Mouse (Mus musculus): ENCODE measurements around the gene Art1. TPM values are rescaled to one million over a fixed set of nuclear protein-coding genes. Genes with fewer than 3 reads are reported as not detected.

The Art1 gene
- total RNA-seq, 1 experiment from 2014 or later, result 0.55 TPM

Other genes starting within 250 kb of the Art1 start
- not detected in 2 replicates for gene Folr2, start 244.5 kb upstream of the Art1 start, total RNA-seq (2017)
- gene Anapc15, start 238.0 kb upstream of the Art1 start, total RNA-seq (2017), result 51.8 and 69.3 TPM in 2 replicates
- not detected in 2 replicates for gene Folr1, start 231.0 kb upstream of the Art1 start, total RNA-seq (2017)
- gene Lamtor1, start 195.8 kb upstream of the Art1 start, total RNA-seq (2017), result 42.7 and 71.2 TPM in 2 replicates
- gene Tomt, start 195.4 kb upstream of the Art1 start, total RNA-seq (2017), result 0.13 and 0.84 TPM in 2 replicates
- gene Lrrc51, start 167.8 kb upstream of the Art1 start, total RNA-seq (2017), result 2.4 and 3.2 TPM in 2 replicates
- gene Numa1, start 167.6 kb upstream of the Art1 start, total RNA-seq (2017), result 315 and 392 TPM in 2 replicates
- gene Il18bp, start 83.1 kb upstream of the Art1 start, total RNA-seq (2017), result 3.9 and 4.7 TPM in 2 replicates
- gene Rnf121, start 36.3 kb upstream of the Art1 start, total RNA-seq (2017), result 10.9 and 12.1 TPM in 2 replicates
- gene Xndc1, start 36.2 kb upstream of the Art1 start, total RNA-seq (2017), result 38.6 and 41.2 TPM in 2 replicates
- 1.6 and 2.0 TPM in 2 replicates for gene Xntrpc, start 36.0 kb upstream of the Art1 start, total RNA-seq (2017)
- not detected in 2 replicates for gene Trpc2, start 18.6 kb upstream of the Art1 start, total RNA-seq (2017)
- gene Art5, start 7.7 kb downstream of the Art1 start, total RNA-seq (2017), result 1.1 TPM in 1 of 2 replicates, not detected in the other
- gene Chrna10, start 15.1 kb downstream of the Art1 start, total RNA-seq (2017), result 0.31 and 0.60 TPM in 2 replicates
- 55.3 and 58.8 TPM in 2 replicates for gene Nup98, start 108.4 kb downstream of the Art1 start, total RNA-seq (2017)
- gene Pgap2, start 108.5 kb downstream of the Art1 start, total RNA-seq (2017), result 35.2 and 48.2 TPM in 2 replicates
- gene Rhog, start 154.3 kb downstream of the Art1 start, total RNA-seq (2017), result 34.9 and 35.8 TPM in 2 replicates
- gene Stim1, start 166.1 kb downstream of the Art1 start, total RNA-seq (2017), result 31.1 and 38.0 TPM in 2 replicates